8 mouse cellular contexts compared by ENCODE assay signal in the genomic region with DNA sequence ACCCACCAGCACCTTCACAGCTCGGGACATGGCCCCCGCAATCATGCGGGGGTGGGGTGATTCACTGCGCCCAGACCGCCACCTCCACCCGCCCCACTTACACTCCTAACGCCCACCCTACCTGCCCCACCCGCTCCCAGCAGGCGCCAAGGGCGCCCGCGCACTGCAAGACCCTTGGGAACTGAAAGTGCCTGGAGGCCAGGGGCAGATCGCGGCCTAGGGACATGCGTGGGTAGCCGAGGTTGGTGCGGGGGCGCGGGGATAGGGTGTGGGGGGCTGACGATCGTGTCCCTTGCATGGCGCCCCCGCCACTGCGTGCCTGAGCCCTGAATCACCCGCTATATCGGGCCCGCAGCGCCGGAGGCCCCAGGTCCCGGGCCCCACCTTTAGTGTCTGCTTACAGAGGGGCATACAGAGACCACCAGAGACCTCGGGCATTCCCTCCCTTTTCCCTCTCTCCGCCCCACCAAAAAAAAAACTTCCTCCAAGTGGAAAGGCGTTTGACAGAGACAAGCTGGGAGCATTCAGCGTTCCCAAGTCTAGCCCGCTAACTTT. TPM values are rescaled to one million over a fixed set of nuclear protein-coding genes. Genes with fewer than 3 reads are reported as not detected.
DNase-seq lines count a peak whose midpoint lies in the region; ATAC-seq and TF ChIP-seq lines count a peak whose summit lies in the region.

No protein-coding gene starts in this region.

- H3K4me3 ChIP-seq in layer of hippocampus, adult 2 months, result peak overlapping the region; percentile 59
- H3K4me3 ChIP-seq in brown adipose tissue, adult 24 weeks (ENCODE audit: insufficient read depth, low read depth, low read length), result peak overlapping the region; percentile 83
- H3K4me3 ChIP-seq in heart, postnatal 0 days (ENCODE audit: low read depth, low read length), result peak overlapping the region; percentile 73
- H3K4me3 ChIP-seq in liver, embryonic 14.5 days (ENCODE audit: insufficient read depth in 1 of 2, low read depth in 2 of 2, low read length in 2 of 2), result peak overlapping the region; percentile 49 to 61
- peak overlapping the region; percentile 50 for H3K4me3 ChIP-seq in olfactory bulb, adult 2 months (ENCODE audit: insufficient read depth, low read depth, low read length)

- peak overlapping the region; percentile 71 for H3K27ac ChIP-seq in layer of hippocampus, adult 2 months
- peak overlapping the region; percentile 96 for H3K27ac ChIP-seq in brown adipose tissue, adult 24 weeks (replicated peaks; ENCODE audit: low read depth, low read length)
- H3K27ac ChIP-seq in heart, postnatal 0 days (ENCODE audit: low read depth), result peak overlapping the region; percentile 98
- H3K27ac ChIP-seq in liver, embryonic 14.5 days, result no peak overlapping the region
- H3K27ac ChIP-seq in olfactory bulb, adult 2 months (ENCODE audit: insufficient read depth, low read depth, low read length), result 0 out of 2 replicates have a peak overlapping the region, but pooled peaks have one; percentile 27

- no peak for TF ChIP-seq EP300 in heart, postnatal 0 days (IDR thresholded peaks at IDR 0.05; ENCODE audit: low read depth)
- no peak for TF ChIP-seq EP300 in liver, embryonic 14.5 days (IDR thresholded peaks at IDR 0.05; ENCODE audit: low read depth)

- peak overlapping the region; percentile 97 for H3K9ac ChIP-seq in heart, postnatal 0 days (replicated peaks; ENCODE audit: low read depth, low read length)
- H3K9ac ChIP-seq in liver, embryonic 14.5 days (replicated peaks), result peak overlapping the region; percentile 45; the same call in 1 of the 2 replicates

- under 1% methylated on average over 28 of the region's 35 CpGs for WGBS in heart, postnatal 0 days
- WGBS in liver, embryonic 14.5 days (ENCODE audit: insufficient replicate concordance), result 5% methylated on average over 34 of the region's 35 CpGs
- 10% methylated on average over 35 of the region's 35 CpGs for WGBS in olfactory bulb, adult 2 months

- TF ChIP-seq POLR2A in olfactory bulb, adult 2 months (IDR thresholded peaks at IDR 0.05; ENCODE audit: insufficient read depth, low read depth, low read length), result no peak

- H3K4me2 ChIP-seq in heart, postnatal 0 days (ENCODE audit: low read depth, low read length), result peak overlapping the region; percentile 72
- peak overlapping the region; percentile 82 for H3K4me2 ChIP-seq in liver, embryonic 14.5 days (ENCODE audit: low read depth)

- no peak for DNase-seq in layer of hippocampus, adult 2 months (ENCODE audit: low spot score in 2 of 2)
- DNase-seq in layer of hippocampus, adult 9-10 months (ENCODE audit: low spot score), result no peak
- DNase-seq in heart, postnatal 0 days (ENCODE audit: low spot score), result peak; percentile 28
- no peak for DNase-seq in liver, embryonic 14.5 days (ENCODE audit: low read depth in 3 of 3, low spot score in 3 of 3)
- no peak for DNase-seq in layer of hippocampus, adult 18-20 months (ENCODE audit: low spot score in 2 of 2)

- ATAC-seq in heart, postnatal 0 days (ENCODE audit: insufficient read depth, low read depth), result peak; percentile 2; the same call in 1 of the 2 replicates
- no peak for ATAC-seq in liver, embryonic 14.5 days (ENCODE audit: insufficient read depth)
- no peak for ATAC-seq in cerebellum, adult (ENCODE audit: insufficient number of reproducible peaks, low FRiP score, low TSS enrichment)

- H3K4me1 ChIP-seq in brown adipose tissue, adult 24 weeks (ENCODE audit: control insufficient read depth, insufficient read depth, insufficient read length, low read length), result peaks cover 9% of the 10 kb centered on the region
- H3K4me1 ChIP-seq in heart, postnatal 0 days (ENCODE audit: control insufficient read depth, insufficient read depth), result peaks cover 41% of the 10 kb centered on the region
- H3K4me1 ChIP-seq in liver, embryonic 14.5 days (replicated peaks; ENCODE audit: control insufficient read depth in 2 of 2, insufficient read depth in 2 of 2, low read length in 1 of 2), result peaks cover 0 to 12% of the 10 kb centered on the region in 2 experiments; a peak in 2 of 4 replicates
- peaks cover 22% of the 10 kb centered on the region for H3K4me1 ChIP-seq in olfactory bulb, adult 2 months (ENCODE audit: control insufficient read depth, insufficient read depth, low read length)

- peaks cover 14% of the 10 kb centered on the region for H3K36me3 ChIP-seq in heart, postnatal 0 days (replicated peaks; ENCODE audit: control insufficient read depth, insufficient read depth, low read length)
- H3K36me3 ChIP-seq in liver, embryonic 14.5 days (replicated peaks; ENCODE audit: control insufficient read depth, insufficient read depth, low read depth), result no peaks in the 10 kb centered on the region

- H3K9me3 ChIP-seq in heart, postnatal 0 days (replicated peaks; ENCODE audit: control insufficient read depth, low read length), result no peaks in the 10 kb centered on the region
- no peaks in the 10 kb centered on the region for H3K9me3 ChIP-seq in liver, embryonic 14.5 days (ENCODE audit: control insufficient read depth, low read length)

- no peaks in the 10 kb centered on the region for H3K27me3 ChIP-seq in heart, postnatal 0 days (ENCODE audit: control insufficient read depth, insufficient read depth, low read length)
- H3K27me3 ChIP-seq in liver, embryonic 14.5 days (ENCODE audit: control insufficient read depth, insufficient read depth, low read length), result peaks cover 38% of the 10 kb centered on the region

- TF ChIP-seq CTCF in layer of hippocampus, adult 2 months (conservative IDR thresholded peaks at IDR 0.05), result no peak
- TF ChIP-seq CTCF in heart, postnatal 0 days (IDR thresholded peaks at IDR 0.05; ENCODE audit: low read depth), result no peak
- TF ChIP-seq CTCF in liver, embryonic 14.5 days (IDR thresholded peaks at IDR 0.05; ENCODE audit: low read depth), result no peak
- no peak for TF ChIP-seq CTCF in olfactory bulb, adult 2 months (IDR thresholded peaks at IDR 0.05; ENCODE audit: insufficient read depth, low read depth, low read length)

RNA-seq across cellular contexts. Expression of gene Cavin1, which starts 1.4 kb away (rescaled TPM):
- total RNA-seq in layer of hippocampus, adult 2 months (2021), result 10 to 100 TPM; 14.3 to 16.3 TPM
- 242 and 279 TPM in 2 replicates for polyA plus RNA-seq in brown adipose tissue, adult 24 weeks (2012; ENCODE audit: insufficient read depth, insufficient read length, missing spikeins)
- total RNA-seq in heart, postnatal 0 days (2014; rRNA removed; ENCODE audit: low replicate concordance), result 274 and 305 TPM in 2 replicates
- 401 and 442 TPM in 2 replicates for polyA plus RNA-seq in heart, postnatal 0 days (2015; fragmentation: Nextera tagmentation; extraction: Ambion mirVana)
- polyA plus RNA-seq in liver, embryonic 14.5 days (2012; rRNA removed), result 5.0 and 7.0 TPM in 2 replicates
- polyA plus RNA-seq in liver, embryonic 14.5 days (2014; fragmentation: Nextera tagmentation; extraction: Ambion mirVana), result 8.1 and 8.7 TPM in 2 replicates
- polyA plus RNA-seq in olfactory bulb, adult 2 months (2012; ENCODE audit: insufficient read depth, insufficient read length, low replicate concordance, missing spikeins), result not detected in 2 replicates
- total RNA-seq in layer of hippocampus, adult 18-20 months (2021), result 10 to 100 TPM; 15.8 to 16.0 TPM

RNA-seq across cellular contexts. Expression of gene Stat3, which starts 29.9 kb away (rescaled TPM):
- 10 to 100 TPM; 39.5 to 42.3 TPM for total RNA-seq in layer of hippocampus, adult 2 months (2021)
- 18.8 and 20.9 TPM in 2 replicates for polyA plus RNA-seq in brown adipose tissue, adult 24 weeks (2012; ENCODE audit: insufficient read depth, insufficient read length, missing spikeins)
- total RNA-seq in heart, postnatal 0 days (2014; rRNA removed; ENCODE audit: low replicate concordance), result 105 and 128 TPM in 2 replicates
- polyA plus RNA-seq in heart, postnatal 0 days (2015; fragmentation: Nextera tagmentation; extraction: Ambion mirVana), result 53.5 and 65.7 TPM in 2 replicates
- 15.0 and 17.7 TPM in 2 replicates for polyA plus RNA-seq in liver, embryonic 14.5 days (2012; rRNA removed)
- 27.2 and 27.4 TPM in 2 replicates for polyA plus RNA-seq in liver, embryonic 14.5 days (2014; fragmentation: Nextera tagmentation; extraction: Ambion mirVana)
- polyA plus RNA-seq in olfactory bulb, adult 2 months (2012; ENCODE audit: insufficient read depth, insufficient read length, low replicate concordance, missing spikeins), result not detected in 2 replicates
- total RNA-seq in layer of hippocampus, adult 18-20 months (2021), result 10 to 100 TPM; 35.5 to 35.9 TPM

RNA-seq across cellular contexts. Expression of gene Atp6v0a1, which starts 40.0 kb away (rescaled TPM):
- 100 to 1,000 TPM; 457 to 476 TPM for total RNA-seq in layer of hippocampus, adult 2 months (2021)
- polyA plus RNA-seq in brown adipose tissue, adult 24 weeks (2012; ENCODE audit: insufficient read depth, insufficient read length, missing spikeins), result 26.1 and 26.7 TPM in 2 replicates
- total RNA-seq in heart, postnatal 0 days (2014; rRNA removed; ENCODE audit: low replicate concordance), result 57.0 and 57.1 TPM in 2 replicates
- polyA plus RNA-seq in heart, postnatal 0 days (2015; fragmentation: Nextera tagmentation; extraction: Ambion mirVana), result 49.2 and 50.3 TPM in 2 replicates
- 28.3 and 29.5 TPM in 2 replicates for polyA plus RNA-seq in liver, embryonic 14.5 days (2012; rRNA removed)
- polyA plus RNA-seq in liver, embryonic 14.5 days (2014; fragmentation: Nextera tagmentation; extraction: Ambion mirVana), result 37.8 and 40.3 TPM in 2 replicates
- 524 TPM in 1 of 2 replicates, not detected in the other for polyA plus RNA-seq in olfactory bulb, adult 2 months (2012; ENCODE audit: insufficient read depth, insufficient read length, low replicate concordance, missing spikeins)
- 100 to 1,000 TPM; 421 to 426 TPM for total RNA-seq in layer of hippocampus, adult 18-20 months (2021)

Comparison
In these comparisons a context has a peak if more than half of its experiments do, and no peak if none do; other contexts are left out.
1. RNA of gene Cavin1, which starts 1.4 kb away (polyA plus RNA-seq): 401 to 442 TPM in heart, postnatal 0 days and 242 to 279 TPM in brown adipose tissue, adult 24 weeks; 5.0 to 8.7 TPM in liver, embryonic 14.5 days and not detected in olfactory bulb, adult 2 months; every median in the first group is over 10 times any median in the second.
2. Peak in every context shown above with its lines, with median percentiles within 50 percentile points of each other: H3K4me3 ChIP-seq.